Mouse (Mus musculus) skeletal muscle tissue, postnatal 0 days (tissue): ENCODE results near the gene Lrpprc. TPM values are rescaled to one million over a fixed set of nuclear protein-coding genes. Genes with fewer than 3 reads are reported as not detected.

Experiments
- polyA plus RNA-seq: library from polyadenylated mRNA; unstranded; fragments of >200 nt; fragmentation: Nextera tagmentation; extraction: Ambion mirVana; gene quantifications from 2 replicates; pipeline ENCODE4 v1.2.1, GENCODE M21; 2015

Gene Lrpprc
- 26.8 and 30.0 TPM in 2 replicates for polyA plus RNA-seq

DNA sequence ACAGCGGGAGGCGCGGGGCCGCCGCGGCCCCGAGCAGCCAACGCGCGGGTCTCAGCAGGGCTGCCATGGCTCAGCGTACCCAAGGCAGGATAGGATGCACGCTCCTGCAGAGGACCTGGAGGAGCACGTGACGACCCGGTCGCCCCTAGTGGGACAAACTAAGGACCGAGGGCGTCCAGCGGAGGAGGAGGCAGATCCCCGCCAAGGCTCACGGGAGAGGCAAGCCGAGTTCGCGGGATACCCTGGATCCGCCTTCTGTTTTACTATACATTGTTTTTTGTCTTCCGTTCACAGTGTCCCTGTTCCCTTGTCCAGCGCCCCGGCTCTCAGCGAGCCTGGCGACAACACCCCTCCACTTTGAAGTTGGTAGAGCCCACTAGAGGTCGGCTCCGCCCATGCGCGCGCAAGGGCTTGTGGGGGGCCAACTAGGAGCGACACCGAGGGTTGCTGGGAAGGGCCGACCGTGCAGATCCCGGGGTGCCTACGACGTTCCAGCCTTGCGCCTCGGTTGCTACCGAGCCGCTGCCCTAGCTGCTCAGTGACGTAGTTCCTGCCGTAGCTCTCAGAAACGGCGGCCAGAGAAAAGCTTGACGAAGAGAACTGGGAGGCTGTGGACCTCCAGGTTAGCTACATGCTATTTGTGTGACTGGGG lies at the start of gene Lrpprc:
Gene Lrpprc (minus strand): TSS at position 343 of the 652 bp plus-strand sequence.

DNA sequence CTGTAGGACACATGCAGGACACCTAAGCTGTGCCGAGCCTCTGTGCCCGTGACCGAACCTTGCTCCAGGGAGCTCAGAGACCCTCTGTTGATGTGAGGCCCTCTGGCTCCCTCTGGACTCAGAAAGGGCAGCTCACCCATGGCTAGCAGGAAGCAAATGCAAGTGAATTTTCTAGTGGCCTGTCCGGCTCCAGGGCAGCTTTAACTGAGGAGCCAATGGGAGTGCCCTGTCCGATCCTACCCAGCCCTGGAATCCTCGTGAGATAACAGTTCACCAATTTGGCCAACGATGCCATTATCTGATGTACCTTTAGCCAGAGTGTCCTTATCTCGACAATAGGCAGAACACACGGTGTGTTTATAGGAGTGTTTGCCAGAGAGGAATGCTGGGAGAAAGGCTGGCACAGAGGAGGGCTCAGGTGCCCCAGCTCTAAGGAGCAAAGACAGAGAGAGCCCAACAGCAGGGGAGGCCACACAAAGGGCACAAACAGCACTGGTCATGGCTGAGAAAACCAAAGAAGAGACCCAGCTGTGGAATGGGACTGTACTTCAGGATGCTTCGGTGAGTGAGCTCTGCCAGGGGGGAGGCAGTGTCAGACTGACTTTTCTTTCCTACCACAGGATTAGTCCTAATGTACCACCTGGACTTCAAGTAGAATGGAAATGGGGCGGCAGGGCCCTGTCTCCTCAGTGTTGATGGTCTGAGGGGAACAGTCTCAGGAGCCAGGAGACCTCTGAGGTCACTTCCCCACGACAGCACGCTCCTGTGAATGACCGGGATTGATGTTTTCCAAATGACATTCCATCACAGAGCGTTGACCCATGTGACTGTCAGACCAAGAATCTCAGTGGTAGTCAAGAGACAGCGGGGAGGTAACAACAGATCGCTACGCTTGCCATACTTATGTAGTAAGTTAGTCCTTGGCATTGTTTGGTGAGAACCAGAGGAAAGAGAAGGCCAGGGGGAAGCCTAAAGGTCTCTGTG lies 107.6 kb downstream of the Lrpprc start, which contains the start of gene Abcg5:
Gene Abcg5 (minus strand): TSS at position 278 of the 984 bp plus-strand sequence.

DNA sequence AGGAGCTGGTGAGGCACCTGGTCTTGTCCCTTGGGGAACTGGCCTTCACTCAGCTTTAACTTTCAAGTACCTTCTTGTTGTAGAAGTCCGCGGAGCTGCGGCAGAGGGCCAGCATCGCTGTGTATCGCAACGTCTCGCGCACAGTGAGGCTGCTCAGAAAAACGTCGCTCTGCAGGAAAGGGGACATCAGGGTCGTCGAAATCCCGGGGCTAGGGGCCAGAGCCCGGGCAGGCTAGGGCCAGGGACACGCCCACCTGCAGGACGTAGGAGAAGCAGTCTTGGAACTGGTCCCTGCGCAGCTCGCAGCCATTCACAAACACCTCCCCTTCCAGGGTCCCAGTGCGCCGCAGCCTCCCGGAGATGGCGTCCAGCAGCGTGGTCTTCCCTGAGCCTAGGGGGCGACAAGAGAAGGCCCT lies 114.6 kb downstream of the Lrpprc start, which contains the start of gene Abcg8:
Gene Abcg8 (plus strand): TSS at position 352 of the 416 bp plus-strand sequence.

Other genes with a start within 250 kb of the Lrpprc start
- gene Dync2li1, start 164.3 kb downstream of the Lrpprc start, polyA plus RNA-seq = 10.1 and 10.7 TPM in 2 replicates
- gene Abcg8, start 114.5 kb downstream of the Lrpprc start, polyA plus RNA-seq = not detected in 2 replicates
- gene Abcg5, start 107.8 kb downstream of the Lrpprc start, polyA plus RNA-seq = 0.11 TPM in 1 of 2 replicates, not detected in the other
- 89.1 and 89.5 TPM in 2 replicates for gene Ppm1b, start 166.0 kb upstream of the Lrpprc start, polyA plus RNA-seq
- gene Slc3a1, start 237.6 kb upstream of the Lrpprc start, polyA plus RNA-seq = 0.06 and 0.08 TPM in 2 replicates